ENCODE assay signal across 8 mouse cellular contexts in the genomic region with DNA sequence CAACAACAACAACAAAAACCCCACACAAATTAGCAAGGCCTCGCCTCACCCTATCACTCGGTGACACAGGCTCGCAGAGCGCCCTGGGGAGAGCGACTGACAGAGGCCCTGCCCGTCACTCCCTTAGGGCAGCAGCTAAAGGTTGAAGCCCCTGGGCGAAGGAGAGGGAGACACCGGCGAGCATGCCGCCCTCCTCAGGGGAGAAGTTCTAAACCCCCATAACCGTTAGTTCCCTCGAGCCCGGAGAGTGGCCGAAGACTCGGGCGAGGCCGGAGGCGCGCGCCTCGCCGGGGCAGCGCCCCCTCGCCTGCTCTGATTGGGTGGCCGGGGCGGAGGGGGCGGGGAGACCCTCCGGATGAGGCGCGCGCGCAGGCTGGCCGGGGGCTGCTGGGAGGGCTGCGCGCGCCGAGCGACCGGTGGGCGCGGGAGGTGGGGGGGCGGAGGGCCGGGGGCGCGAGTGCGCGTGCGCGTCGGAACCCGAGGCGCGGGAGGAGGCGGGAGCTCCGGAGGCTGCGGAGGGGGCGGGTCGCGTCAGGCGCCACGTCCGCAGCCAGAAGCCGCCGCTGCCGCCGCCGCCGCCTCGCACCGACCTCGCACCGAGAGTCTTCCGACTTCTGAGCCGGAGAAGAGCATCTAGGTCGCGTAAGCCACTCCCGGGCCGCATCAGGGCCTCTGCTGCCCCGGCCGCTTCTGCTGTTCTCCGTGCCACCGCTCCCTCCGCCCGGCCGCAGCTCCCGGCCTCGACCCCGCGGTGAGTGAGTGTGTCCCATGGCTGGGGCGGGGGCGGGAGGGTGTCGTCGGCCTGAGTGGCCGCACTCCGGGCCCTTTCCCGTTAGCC. TPM values are rescaled to one million over a fixed set of nuclear protein-coding genes. Genes with fewer than 3 reads are reported as not detected.
A peak's percentile ranks its signal among the peaks of the same experiment; 100 is the strongest.
DNase-seq lines count a peak whose midpoint lies in the region; ATAC-seq and TF ChIP-seq lines count a peak whose summit lies in the region.

Gene Fhl4 (minus strand): TSS at position 249 of the 838 bp plus-strand sequence.
Gene Tmem263 (plus strand): TSS at position 381 of the 838 bp plus-strand sequence.

- no peaks in the 10 kb centered on the region for H3K36me3 ChIP-seq in hindbrain, embryonic 11.5 days (ENCODE audit: control insufficient read depth, insufficient read depth, low read length)
- no peaks in the 10 kb centered on the region for H3K36me3 ChIP-seq in lung, postnatal 0 days (ENCODE audit: insufficient read depth, low read length)

- DNase-seq in NIH3T3 (ENCODE audit: low read depth), result peak; percentile 98
- peak; percentile 80 for DNase-seq in cerebellum, adult 9-11 months
- peak; percentile 9 to 65 for DNase-seq in frontal cortex, adult 2 months (ENCODE audit: extremely low spot score in 1 of 2, low spot score in 1 of 2)
- DNase-seq in hindbrain, embryonic 11.5 days (ENCODE audit: low spot score), result peak; percentile 97
- peak; percentile 80 to 91 for DNase-seq in layer of hippocampus, postnatal 10 days (ENCODE audit: low spot score in 2 of 2)
- peak; percentile 93 for DNase-seq in lung, postnatal 0 days (ENCODE audit: low spot score)
- peak; percentile 75 for DNase-seq in ovary, postnatal 10 days (ENCODE audit: low spot score)
- DNase-seq in thymus, postnatal 10 days (ENCODE audit: low spot score in 2 of 2), result peak; percentile 82 to 93

- H3K27ac ChIP-seq in hindbrain, embryonic 11.5 days (ENCODE audit: low read depth, low read length), result peak within 1 kb of the TSS; percentile 68
- H3K27ac ChIP-seq in lung, postnatal 0 days (ENCODE audit: low read length), result peak within 1 kb of the TSS; percentile 87

- no peak; the same call in 1 of the 2 replicates for TF ChIP-seq CTCF in lung, postnatal 0 days (IDR thresholded peaks at IDR 0.05)

- no peaks in the 10 kb centered on the region for H3K4me1 ChIP-seq in hindbrain, embryonic 11.5 days (replicated peaks; ENCODE audit: control insufficient read depth, insufficient read depth, low read length)
- 0 out of 2 replicates have a peak, but pooled peaks cover 3% of the 10 kb centered on the region for H3K4me1 ChIP-seq in lung, postnatal 0 days (ENCODE audit: insufficient read depth, low read depth, low read length)

- peak; percentile 96 for ATAC-seq in hindbrain, embryonic 11.5 days (ENCODE audit: low FRiP score)
- ATAC-seq in lung, postnatal 0 days, result peak; percentile 98

- no peaks in the 10 kb centered on the region for H3K9me3 ChIP-seq in hindbrain, embryonic 11.5 days (ENCODE audit: control insufficient read depth, low read length)
- no peaks in the 10 kb centered on the region for H3K9me3 ChIP-seq in lung, postnatal 0 days (ENCODE audit: low read length)

- no peaks in the 10 kb centered on the region for H3K27me3 ChIP-seq in hindbrain, embryonic 11.5 days (ENCODE audit: control insufficient read depth, insufficient read depth, low read length)
- no peaks in the 10 kb centered on the region for H3K27me3 ChIP-seq in lung, postnatal 0 days (replicated peaks; ENCODE audit: insufficient read depth, low read length)

- under 1% methylated on average over 57 of the region's 96 CpGs for WGBS in hindbrain, embryonic 11.5 days
- WGBS in lung, postnatal 0 days, result 2% methylated on average over 38 of the region's 96 CpGs

- TF ChIP-seq EP300 in lung, postnatal 0 days (IDR thresholded peaks at IDR 0.05), result no peak

- peak within 1 kb of the TSS; percentile 92 for H3K4me2 ChIP-seq in hindbrain, embryonic 11.5 days (replicated peaks; ENCODE audit: low read depth, low read length)
- peak within 1 kb of the TSS; percentile 98 for H3K4me2 ChIP-seq in lung, postnatal 0 days (replicated peaks; ENCODE audit: low read depth, low read length)

- peak within 1 kb of the TSS; percentile 78 for H3K9ac ChIP-seq in hindbrain, embryonic 11.5 days (ENCODE audit: low read depth, low read length)
- H3K9ac ChIP-seq in lung, postnatal 0 days (replicated peaks; ENCODE audit: low read depth), result peak within 1 kb of the TSS; percentile 84

- H3K4me3 ChIP-seq in hindbrain, embryonic 11.5 days (ENCODE audit: low read depth, low read length), result peak within 1 kb of the TSS; percentile 93
- H3K4me3 ChIP-seq in lung, postnatal 0 days (ENCODE audit: low read depth, low read length), result peak within 1 kb of the TSS; percentile 97

RNA-seq across cellular contexts. Expression of gene Fhl4, which starts in this region (rescaled TPM):
- polyA plus RNA-seq in frontal cortex, adult 2 months (2012; rRNA removed), result 0.97 and 1.3 TPM in 2 replicates
- polyA plus RNA-seq in hindbrain, embryonic 11.5 days (2014; fragmentation: Nextera tagmentation; extraction: Ambion mirVana), result 2.0 and 2.6 TPM in 2 replicates
- 1 to 10 TPM; 1.2 to 1.6 TPM for total RNA-seq in layer of hippocampus, postnatal 10 days (2021)
- polyA plus RNA-seq in lung, postnatal 0 days (2015; fragmentation: Nextera tagmentation; extraction: Ambion mirVana), result 0.42 and 0.57 TPM in 2 replicates

RNA-seq across cellular contexts. Expression of gene Tmem263, which starts in this region (rescaled TPM):
- 19.7 and 19.8 TPM in 2 replicates for polyA plus RNA-seq in frontal cortex, adult 2 months (2012; rRNA removed)
- 59.5 and 67.6 TPM in 2 replicates for polyA plus RNA-seq in hindbrain, embryonic 11.5 days (2014; fragmentation: Nextera tagmentation; extraction: Ambion mirVana)
- total RNA-seq in layer of hippocampus, postnatal 10 days (2021), result 10 to 100 TPM; 30.1 to 32.1 TPM
- polyA plus RNA-seq in lung, postnatal 0 days (2015; fragmentation: Nextera tagmentation; extraction: Ambion mirVana), result 30.3 and 33.4 TPM in 2 replicates

Comparison
In these comparisons a context has a peak if more than half of its experiments do, and no peak if none do; other contexts are left out.
1. Peak in every context shown above with its lines: DNase-seq, ATAC-seq, H3K4me3 ChIP-seq and H3K27ac ChIP-seq.
2. DNase-seq: peak in every context shown above with its lines; median percentile 98 in NIH3T3; 97 in hindbrain, embryonic 11.5 days; 93 in lung, postnatal 0 days; 88 in thymus, postnatal 10 days; 86 in layer of hippocampus, postnatal 10 days; 80 in cerebellum, adult 9-11 months; 75 in ovary, postnatal 10 days; 37 in frontal cortex, adult 2 months.